Mouse (Mus musculus) testis, adult 2 months (tissue): ENCODE measurements at regions not wholly inside any gene's neighbourhood (a gene's known extent, or its start where the extent isn't known, plus 50 kb on each side); places are given as distances from the start of the nearest gene placed in this dataset.
"Not testable (repeated sequence)": the region's sequence is repeated elsewhere in the genome, so short reads cannot be mapped to it uniquely, and the experiment has no call there.

ENCODE experiments used
- H3K27ac ChIP-seq: fragments of 200-500 bp; 2 replicates; pipeline ENCODE4 v1.5.1; 2012; ENCODE audit warnings: low read depth, low read length; ENCODE audit not compliant: control insufficient read depth, insufficient read depth
- H3K27me3 ChIP-seq: fragments of 200-500 bp; 2 replicates; pipeline ENCODE4 v1.6.1; 2012; ENCODE audit warnings: mild to moderate bottlenecking, low read length, moderate library complexity; ENCODE audit not compliant: control insufficient read depth, insufficient read depth
- H3K36me3 ChIP-seq: fragments of 200-500 bp; 2 replicates; pipeline ENCODE4 v1.6.1; 2012; ENCODE audit warnings: mild to moderate bottlenecking, low read length; ENCODE audit not compliant: control insufficient read depth, insufficient read depth
- H3K4me1 ChIP-seq: fragments of 200-500 bp; 2 replicates; pipeline ENCODE4 v1.6.1; 2012; ENCODE audit warnings: low read length; ENCODE audit not compliant: control insufficient read depth, insufficient read depth
- H3K4me3 ChIP-seq: fragments of 200-500 bp; 2 replicates; pipeline ENCODE4 v1.5.1; 2012; ENCODE audit warnings: low read depth, mild to moderate bottlenecking, low read length, moderate library complexity, mixed read lengths; ENCODE audit not compliant: control insufficient read depth
- CTCF ChIP-seq: fragments of 200-500 bp; IDR thresholded peaks from 2 replicates; pipeline ENCODE4 v1.5.1; 2012; ENCODE audit warnings: low read depth, mild to moderate bottlenecking, inconsistent platforms, low read length, moderate library complexity; ENCODE audit not compliant: control insufficient read depth, insufficient read depth, insufficient replicate concordance
- POLR2A ChIP-seq: fragments of 200-500 bp; IDR thresholded peaks from 2 replicates; pipeline ENCODE4 v1.6.1; 2012; ENCODE audit warnings: low read depth, mild to moderate bottlenecking, inconsistent platforms, low read length, moderate library complexity; ENCODE audit not compliant: control insufficient read depth

GRCm38 (mm10) chr3:8017489-8017888 is 1397.2 kb upstream of the 1700008P02Rik start:
- Histone ChIP-seq H3K4me1 (no peaks in the 10 kb centered on the region), H3K27me3 (no peaks in the 10 kb centered on the region), H3K27ac (no peak overlapping the region), H3K4me3 (no peak overlapping the region), H3K36me3 (no peaks in the 10 kb centered on the region)
- TF ChIP-seq CTCF (no peak), POLR2A (no peak)

GRCm38 (mm10) chr3:8016945-8017344 is 1396.7 kb upstream of the 1700008P02Rik start:
- Histone ChIP-seq H3K36me3 (no peaks in the 10 kb centered on the region), H3K4me1 (no peaks in the 10 kb centered on the region), H3K27me3 (no peaks in the 10 kb centered on the region), H3K27ac (no peak overlapping the region), H3K4me3 (no peak overlapping the region)
- no peak for TF ChIP-seq POLR2A
- no peak for TF ChIP-seq CTCF

- Histone ChIP-seq H3K27me3 (no peaks in the 10 kb centered on the region), H3K4me1 (no peaks in the 10 kb centered on the region), H3K4me3 (no peak overlapping the region), H3K27ac (no peak overlapping the region), H3K36me3 (no peaks in the 10 kb centered on the region)
- TF ChIP-seq POLR2A = no peak
- TF ChIP-seq CTCF = no peak
These were observed 1389.7 kb upstream of the 1700008P02Rik start for GRCm38 (mm10) chr3:8009966-8010365.

- Histone ChIP-seq H3K36me3 (no peaks in the 10 kb centered on the region), H3K27ac (no peak overlapping the region), H3K4me1 (no peaks in the 10 kb centered on the region), H3K27me3 (no peaks in the 10 kb centered on the region), H3K4me3 (no peak overlapping the region)
- TF ChIP-seq POLR2A = no peak
- TF ChIP-seq CTCF = no peak
These were observed 1386.6 kb upstream of the 1700008P02Rik start for GRCm38 (mm10) chr3:8006708-8007395.

GRCm38 (mm10) chr3:8006273-8006672 is 1386.0 kb upstream of the 1700008P02Rik start:
- TF ChIP-seq CTCF = no peak
- no peak for TF ChIP-seq POLR2A
- Histone ChIP-seq H3K4me1 (no peaks in the 10 kb centered on the region), H3K4me3 (no peak overlapping the region), H3K36me3 (no peaks in the 10 kb centered on the region), H3K27ac (no peak overlapping the region), H3K27me3 (no peaks in the 10 kb centered on the region)

- not testable (repeated sequence) for H3K4me1 ChIP-seq, H3K27me3 ChIP-seq, H3K36me3 ChIP-seq, H3K4me3 ChIP-seq, H3K27ac ChIP-seq
These were observed 1385.4 kb upstream of the 1700008P02Rik start for GRCm38 (mm10) chr3:8005684-8006083.

GRCm38 (mm10) chr3:8004271-8004670 is 1384.0 kb upstream of the 1700008P02Rik start:
- Histone ChIP-seq H3K4me1 (no peaks in the 10 kb centered on the region), H3K27me3 (no peaks in the 10 kb centered on the region), H3K4me3 (no peak overlapping the region), H3K27ac (no peak overlapping the region), H3K36me3 (no peaks in the 10 kb centered on the region)
- TF ChIP-seq POLR2A = no peak
- TF ChIP-seq CTCF = no peak

- no peak overlapping the region for H3K4me3 ChIP-seq
- H3K36me3 ChIP-seq = no peaks in the 10 kb centered on the region
- TF ChIP-seq POLR2A (no peak), CTCF (no peak)
- H3K4me1 ChIP-seq = no peaks in the 10 kb centered on the region
- H3K27ac ChIP-seq = no peak overlapping the region
- no peaks in the 10 kb centered on the region for H3K27me3 ChIP-seq
These were observed 1380.8 kb upstream of the 1700008P02Rik start for GRCm38 (mm10) chr3:8001027-8001426.
